Mouse (Mus musculus) stomach, postnatal 0 days (tissue): ENCODE data around the gene Gm26920. TPM values are rescaled to one million over a fixed set of nuclear protein-coding genes. Genes with fewer than 3 reads are reported as not detected.

ENCODE experiments used
- ATAC-seq: fragments of 200-750 bp; cut with Nextera tagmentation; 2 replicates; pipeline ENCODE4 v1.8.0; 2017; ENCODE audit not compliant: low FRiP score, low TSS enrichment
- DNase-seq: peaks from one replicate; pipeline ENCODE4 v3.0.0-alpha.2; 2016; ENCODE audit warnings: low spot score
- H3K27ac ChIP-seq: fragments of 300-500 bp; sonication (generic); replicated peaks from 2 replicates; pipeline ENCODE4 v1.5.1; 2014; ENCODE audit warnings: mild to moderate bottlenecking, control low read depth
- H3K27me3 ChIP-seq: fragments of 300-500 bp; sonication (generic); 2 replicates; pipeline ENCODE4 v1.6.1; 2014; ENCODE audit warnings: low read length; ENCODE audit not compliant: control insufficient read depth, insufficient read depth
- H3K36me3 ChIP-seq: fragments of 300-500 bp; sonication (generic); 2 replicates; pipeline ENCODE4 v1.6.1; 2014; ENCODE audit warnings: low read length, mixed read lengths; ENCODE audit not compliant: control insufficient read depth, insufficient read depth
- H3K4me1 ChIP-seq: fragments of 300-500 bp; sonication (generic); replicated peaks from 2 replicates; pipeline ENCODE4 v1.6.1; 2014; ENCODE audit warnings: antibody characterized with exemption; ENCODE audit not compliant: control insufficient read depth, insufficient read depth
- H3K4me2 ChIP-seq: fragments of 300-500 bp; sonication (generic); replicated peaks from 2 replicates; pipeline ENCODE4 v1.6.1; 2014; ENCODE audit warnings: low read depth, mild to moderate bottlenecking, control low read depth, moderate library complexity
- H3K4me3 ChIP-seq: fragments of 300-500 bp; sonication (generic); 2 replicates; pipeline ENCODE4 v1.5.1; 2014; ENCODE audit warnings: low read depth, low read length, control low read depth
- H3K9ac ChIP-seq: fragments of 300-500 bp; sonication (generic); 2 replicates; pipeline ENCODE4 v1.6.1; 2014; ENCODE audit warnings: mild to moderate bottlenecking, low read length, control low read depth, mixed read lengths
- H3K9me3 ChIP-seq: fragments of 300-500 bp; sonication (generic); 2 replicates; pipeline ENCODE4 v1.6.1; 2016; ENCODE audit warnings: low read length; ENCODE audit not compliant: control insufficient read depth
- CTCF ChIP-seq: IDR thresholded peaks from 2 replicates; pipeline ENCODE4 v1.5.1; 2016; ENCODE audit warnings: antibody characterized with exemption, low read depth, mild to moderate bottlenecking, moderate library complexity
- EP300 ChIP-seq: optimal IDR thresholded peaks from 2 replicates; pipeline ENCODE3; 2016; ENCODE audit warnings: antibody characterized with exemption
- WGBS: fragments of 180-500 bp; shearing (Covaris S2); extraction: QIAGEN DNeasy Blood & Tissue Kit; methylation state at CpG from one replicate; pipeline ENCODE4 v1.1.7; 2014; 5-methylcytosine and 5-hydroxymethylcytosine counted together
- polyA plus RNA-seq: library from polyadenylated mRNA; unstranded; fragments of >200 nt; fragmentation: Nextera tagmentation; extraction: Ambion mirVana; gene quantifications from 2 replicates; pipeline ENCODE4 v1.2.1, GENCODE M21; 2015

Gm26920 gene
- polyA plus RNA-seq, 1 experiment from 2014 or later, result 0.36 TPM

DNA sequence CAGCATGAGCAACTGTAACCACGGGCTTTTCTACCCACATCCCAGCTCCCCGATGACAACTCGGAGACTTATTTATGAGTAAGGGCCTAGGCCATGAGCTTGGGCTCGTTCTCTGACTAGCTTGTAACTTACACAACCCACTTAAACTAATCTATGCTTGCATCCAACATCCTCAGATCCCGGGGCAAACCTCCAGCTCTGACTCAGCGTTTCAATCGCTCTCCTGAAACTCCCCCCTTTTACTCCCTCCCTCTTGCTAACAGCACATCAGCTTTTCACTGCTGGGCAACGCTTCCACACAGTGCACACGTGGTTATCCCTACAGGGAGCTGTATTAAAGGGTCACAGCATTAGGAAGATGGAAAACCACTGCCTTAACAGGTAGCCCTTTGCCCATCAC, 3.7 kb downstream of the Gm26920 start:
- WGBS, result 79% methylated on average over 9 of the region's 9 CpGs
- H3K9me3 ChIP-seq, result no peaks in the 10 kb centered on the region
- no peak overlapping the region for H3K9ac ChIP-seq
- H3K4me3 ChIP-seq, result no peak overlapping the region
- peaks cover 5% of the 10 kb centered on the region; the same call in 1 of the 2 replicates for H3K36me3 ChIP-seq
- TF ChIP-seq EP300 (no peak), CTCF (no peak)
- ATAC-seq (no peak), DNase-seq (no peak)
- peaks cover 3% of the 10 kb centered on the region; the same call in 1 of the 2 replicates for H3K4me1 ChIP-seq
- H3K27me3 ChIP-seq, result no peaks in the 10 kb centered on the region
- H3K27ac ChIP-seq, result no peak overlapping the region
- no peak overlapping the region for H3K4me2 ChIP-seq

DNA sequence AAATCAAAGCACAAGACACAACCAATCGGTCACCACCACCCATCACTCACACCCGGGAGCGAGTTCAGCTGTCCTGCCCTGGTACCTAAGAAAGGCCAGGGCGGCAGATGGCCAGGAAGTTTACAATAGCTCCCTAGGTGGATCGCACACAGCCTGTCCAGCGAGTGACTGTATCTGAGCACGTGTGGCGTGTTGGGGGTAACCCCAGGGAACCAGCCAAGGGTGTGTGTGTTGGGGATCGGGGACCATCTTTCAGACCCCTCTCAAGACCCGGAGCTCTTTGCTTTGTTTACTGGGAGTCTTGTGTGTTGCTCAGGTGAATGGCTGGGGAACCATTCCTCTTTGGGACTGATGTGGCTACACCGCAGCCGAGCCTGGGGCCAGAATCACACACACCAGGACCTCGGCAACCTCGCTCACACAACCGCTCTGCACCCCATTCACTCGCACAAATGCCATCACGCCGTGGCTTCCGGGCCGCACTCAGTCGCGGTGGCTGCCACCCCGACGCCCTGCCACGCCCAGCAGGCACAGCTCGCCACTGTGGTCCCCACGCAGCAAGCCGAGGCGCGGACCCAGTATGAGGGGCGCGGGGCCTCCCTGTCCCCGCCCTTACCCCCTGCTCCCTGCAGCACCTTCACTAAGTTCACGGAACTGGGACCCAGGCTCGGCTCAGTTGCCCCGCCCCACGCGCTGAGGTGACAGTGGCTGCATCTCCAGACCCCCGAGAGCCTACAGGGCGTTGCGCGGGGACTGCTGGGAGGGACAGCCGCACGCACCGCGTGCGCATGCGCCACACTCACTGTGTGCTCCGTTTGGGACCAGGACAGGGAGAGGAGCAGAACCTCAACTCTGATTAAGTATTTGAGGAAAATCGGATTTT, 17.8 kb downstream of the Gm26920 start, which contains the start of gene Zfp82:
Gene Zfp82 (minus strand): TSS at position 755 of the 883 bp plus-strand sequence.
- peak within 1 kb of the TSS; percentile 82 for H3K4me3 ChIP-seq
- under 1% methylated on average over 47 of the region's 50 CpGs for WGBS
- H3K36me3 ChIP-seq, result no peaks in the 10 kb centered on the region
- no peaks in the 10 kb centered on the region for H3K27me3 ChIP-seq
- no peak for TF ChIP-seq CTCF
- TF ChIP-seq EP300, result no peak
- H3K4me2 ChIP-seq, result peak within 1 kb of the TSS; percentile 99
- no peaks in the 10 kb centered on the region for H3K9me3 ChIP-seq
- peak; percentile 63 for ATAC-seq
- no peaks in the 10 kb centered on the region for H3K4me1 ChIP-seq
- H3K9ac ChIP-seq, result peak within 1 kb of the TSS; percentile 70
- 0 out of 2 replicates have a peak within 1 kb of the TSS, but pooled peaks have one; percentile 49 for H3K27ac ChIP-seq
- DNase-seq, result peak; percentile 75

DNA sequence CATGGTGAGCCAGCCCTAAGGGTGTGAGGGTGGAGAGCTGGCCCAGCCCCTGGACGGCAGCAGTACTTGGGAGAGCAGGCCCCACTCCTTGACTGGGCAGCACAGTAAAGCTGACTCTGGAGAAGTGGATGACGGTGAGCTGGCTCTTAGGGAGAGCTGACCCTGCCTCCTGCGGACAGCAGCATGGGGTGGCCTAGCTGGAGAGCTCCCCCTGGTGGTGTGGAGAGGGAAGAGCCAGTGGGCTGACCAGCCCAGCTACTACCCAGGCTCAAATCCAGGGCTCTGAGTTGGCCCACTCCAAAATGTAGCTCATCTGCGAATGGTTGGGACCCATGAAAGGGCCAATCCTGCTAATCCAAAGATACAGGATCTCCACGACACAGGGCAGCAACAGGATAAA, 25.6 kb downstream of the Gm26920 start:
- Histone ChIP-seq H3K27ac (no peak overlapping the region), H3K36me3 (no peaks in the 10 kb centered on the region), H3K4me1 (no peaks in the 10 kb centered on the region), H3K9ac (no peak overlapping the region), H3K4me3 (no peak overlapping the region), H3K27me3 (no peaks in the 10 kb centered on the region), H3K9me3 (no peaks in the 10 kb centered on the region), H3K4me2 (no peak overlapping the region)
- 0 out of 2 replicates have a peak, but pooled peaks have one; percentile 21 for ATAC-seq
- no peak for TF ChIP-seq CTCF
- TF ChIP-seq EP300, result no peak
- DNase-seq, result no peak
- WGBS, result 82% methylated on average over 5 of the region's 5 CpGs

DNA sequence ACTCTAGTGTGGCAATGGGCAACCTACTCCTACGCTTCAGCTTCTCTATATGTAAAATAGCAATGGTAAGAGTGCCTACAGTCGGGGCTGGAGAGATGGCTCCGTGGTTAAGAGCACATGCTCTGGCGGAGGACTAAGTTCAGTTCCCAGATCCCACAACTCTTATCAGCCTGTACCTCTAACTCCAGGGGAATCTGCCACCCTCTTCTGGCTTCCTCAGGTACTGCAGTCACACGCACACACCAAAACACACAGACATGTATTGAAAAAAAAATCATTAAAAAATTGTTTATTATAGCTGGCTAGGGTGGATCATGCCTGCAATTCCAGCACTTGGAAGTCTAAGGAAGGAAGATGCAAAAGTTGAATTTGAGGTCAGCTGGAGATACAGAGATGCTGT, 27.7 kb downstream of the Gm26920 start:
- no peak overlapping the region for H3K4me3 ChIP-seq
- no peak overlapping the region for H3K27ac ChIP-seq
- H3K4me1 ChIP-seq, result no peaks in the 10 kb centered on the region
- peak; percentile 29 for DNase-seq
- no peak for ATAC-seq
- 89% methylated on average over 5 of the region's 5 CpGs for whole genome bisulfite sequencing
- no peaks in the 10 kb centered on the region for H3K9me3 ChIP-seq
- no peaks in the 10 kb centered on the region for H3K27me3 ChIP-seq
- H3K36me3 ChIP-seq, result no peaks in the 10 kb centered on the region
- no peak overlapping the region for H3K9ac ChIP-seq
- TF ChIP-seq EP300 (no peak), CTCF (peak; percentile 60)
- no peak overlapping the region for H3K4me2 ChIP-seq

DNA sequence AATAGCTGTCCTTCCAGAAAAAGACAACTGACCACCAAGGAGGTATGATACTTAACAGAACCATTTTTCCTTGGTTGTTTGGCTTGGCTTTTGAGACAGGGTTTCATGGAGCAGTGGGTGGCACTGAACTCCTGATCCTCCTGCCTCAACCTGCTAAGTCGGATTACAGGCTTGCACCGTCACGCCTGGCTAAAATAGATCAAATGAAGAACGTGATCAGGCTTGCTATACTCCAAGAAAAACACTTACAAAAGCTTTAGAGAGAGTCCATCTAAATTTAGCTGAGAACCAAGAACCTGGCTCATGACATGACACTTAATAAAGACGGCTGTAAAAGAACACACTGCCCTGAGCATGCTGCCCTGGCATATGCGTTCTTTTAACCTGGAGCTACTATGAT, 29.9 kb downstream of the Gm26920 start:
- 73% methylated on average over 6 of the region's 6 CpGs for WGBS
- Histone ChIP-seq H3K4me3 (no peak overlapping the region), H3K9ac (no peak overlapping the region), H3K9me3 (no peaks in the 10 kb centered on the region), H3K36me3 (no peaks in the 10 kb centered on the region), H3K27me3 (no peaks in the 10 kb centered on the region), H3K27ac (no peak overlapping the region), H3K4me1 (no peaks in the 10 kb centered on the region), H3K4me2 (no peak overlapping the region)
- ATAC-seq (no peak), DNase-seq (no peak)
- TF ChIP-seq EP300 (no peak), CTCF (no peak)

DNA sequence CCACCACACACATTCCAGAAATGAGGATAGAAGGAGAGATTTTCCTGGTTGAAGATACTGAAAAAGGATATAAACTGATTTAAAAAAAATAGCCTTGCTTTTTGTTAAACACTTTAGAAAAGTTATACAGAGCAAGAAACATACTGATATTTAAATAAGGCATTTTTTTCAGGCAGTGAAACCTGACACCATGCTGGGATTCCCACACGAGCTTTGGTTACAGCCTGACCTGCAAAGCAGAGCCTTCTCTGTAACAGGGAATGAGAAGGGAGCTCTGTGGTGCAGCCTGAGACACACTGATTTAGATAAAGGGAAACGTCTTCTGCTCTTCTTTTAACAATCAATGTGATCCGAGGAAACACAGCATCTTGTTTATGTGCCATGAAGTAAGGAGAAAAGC, 36.6 kb downstream of the Gm26920 start:
- H3K36me3 ChIP-seq, result no peaks in the 10 kb centered on the region
- no peaks in the 10 kb centered on the region for H3K9me3 ChIP-seq
- WGBS, result 11% methylated on average over 3 of the region's 3 CpGs
- no peaks in the 10 kb centered on the region for H3K27me3 ChIP-seq
- no peak overlapping the region for H3K4me2 ChIP-seq
- ATAC-seq (no peak), DNase-seq (no peak)
- H3K4me3 ChIP-seq, result no peak overlapping the region
- no peak overlapping the region for H3K9ac ChIP-seq
- H3K27ac ChIP-seq, result no peak overlapping the region
- TF ChIP-seq CTCF, result no peak
- no peak for TF ChIP-seq EP300
- H3K4me1 ChIP-seq, result no peaks in the 10 kb centered on the region
